Mouse (Mus musculus) spleen, adult 18-20 months (tissue): ENCODE data around the gene Pik3ca.
"Not testable (repeated sequence)": the region's sequence is repeated elsewhere in the genome, so short reads cannot be mapped to it uniquely, and the experiment has no call there.

Experiments used
- DNase-seq, 2 experiments: peaks; one replicate each; pipeline ENCODE4 v3.0.0; 2022; ENCODE audit warnings: mixed read lengths in 2 of 2

The Pik3ca gene

GRCm38 (mm10) chr3:32402990-32403885 is 5.8 kb downstream of the Pik3ca start:
- DNase-seq: no peak

- DNase-seq: no peak
These were observed 8.2 kb downstream of the Pik3ca start for GRCm38 (mm10) chr3:32405699-32406098.

GRCm38 (mm10) chr3:32406804-32407203 is 9.3 kb downstream of the Pik3ca start:
- no peak for DNase-seq

GRCm38 (mm10) chr3:32408811-32409273 is 11.4 kb downstream of the Pik3ca start:
- DNase-seq: no peak

GRCm38 (mm10) chr3:32412502-32413044 is 15.1 kb downstream of the Pik3ca start:
- DNase-seq: no peak

GRCm38 (mm10) chr3:32414381-32414780 is 16.9 kb downstream of the Pik3ca start:
- no peak for DNase-seq

GRCm38 (mm10) chr3:32415370-32416309 is 18.2 kb downstream of the Pik3ca start:
- DNase-seq: no peak

GRCm38 (mm10) chr3:32417751-32418211 is 20.3 kb downstream of the Pik3ca start:
- DNase-seq: no peak

GRCm38 (mm10) chr3:32419866-32420265 is 22.4 kb downstream of the Pik3ca start:
- no peak for DNase-seq

GRCm38 (mm10) chr3:32421115-32422054 is 23.9 kb downstream of the Pik3ca start:
- DNase-seq: no peak

- no peak for DNase-seq
These were observed 30.2 kb downstream of the Pik3ca start for GRCm38 (mm10) chr3:32427695-32428094.

- no peak for DNase-seq
These were observed 30.9 kb downstream of the Pik3ca start for GRCm38 (mm10) chr3:32428361-32428760.

GRCm38 (mm10) chr3:32428921-32429320 is 31.4 kb downstream of the Pik3ca start:
- DNase-seq: no peak

- DNase-seq: not testable (repeated sequence)
These were observed 31.9 kb downstream of the Pik3ca start for GRCm38 (mm10) chr3:32429351-32429750.

- DNase-seq: no peak
These were observed 32.9 kb downstream of the Pik3ca start for GRCm38 (mm10) chr3:32430394-32430793.

GRCm38 (mm10) chr3:32434016-32434415 is 36.5 kb downstream of the Pik3ca start:
- DNase-seq: no peak

- DNase-seq: no peak
These were observed 38.6 kb downstream of the Pik3ca start for GRCm38 (mm10) chr3:32436101-32436500.

- DNase-seq: no peak
These were observed 39.8 kb downstream of the Pik3ca start for GRCm38 (mm10) chr3:32437297-32437696.

- DNase-seq: no peak
These were observed 40.3 kb downstream of the Pik3ca start for GRCm38 (mm10) chr3:32437820-32438219.

- DNase-seq: no peak
These were observed 41.2 kb downstream of the Pik3ca start for GRCm38 (mm10) chr3:32438716-32439115.

GRCm38 (mm10) chr3:32441710-32442109 is 44.2 kb downstream of the Pik3ca start:
- DNase-seq: no peak
